9 mouse cellular contexts compared by ENCODE assay signal in genomic region chr7:80379531-80379930, GRCm38 (mm10). TPM values are rescaled to one million over a fixed set of nuclear protein-coding genes. Genes with fewer than 3 reads are reported as not detected.
DNase-seq lines count a peak whose midpoint lies in the region; ATAC-seq and TF ChIP-seq lines count a peak whose summit lies in the region.
"Had no signal": no experiment of that assay in that cellular context is flagged by ENCODE, and none has a peak within 500 bp of the region (broad histone marks: within the 10 kb centered on the region; RNA-seq: fewer than 3 reads in every experiment).

No protein-coding gene starts in this region.

- peak; percentile 12 for DNase-seq in kidney, postnatal 0 days (ENCODE audit: low spot score)
- DNase-seq in T-cell, adult 2 months (ENCODE audit: low spot score) = peak; percentile 38
- no peak for DNase-seq in layer of hippocampus, adult 9-10 months (ENCODE audit: low spot score)
- DNase-seq: liver, embryonic 13.5 days had no signal

- H3K4me1 ChIP-seq in kidney, postnatal 0 days (replicated peaks; ENCODE audit: insufficient read depth, low read length) = 0 out of 2 replicates have a peak, but pooled peaks cover 3% of the 10 kb centered on the region
- peaks cover 17% of the 10 kb centered on the region for H3K4me1 ChIP-seq in kidney, embryonic 15.5 days
- peaks cover 4% of the 10 kb centered on the region for H3K4me1 ChIP-seq in testis, adult 2 months (ENCODE audit: control insufficient read depth, insufficient read depth, low read length)

- H3K27me3 ChIP-seq in kidney, postnatal 0 days (ENCODE audit: insufficient read depth, low read length) = no peaks in the 10 kb centered on the region
- H3K27me3 ChIP-seq in kidney, embryonic 15.5 days = no peaks in the 10 kb centered on the region
- no peaks in the 10 kb centered on the region for H3K27me3 ChIP-seq in testis, adult 2 months (ENCODE audit: control insufficient read depth, insufficient read depth, low read length)

- no peak overlapping the region for H3K9ac ChIP-seq in kidney, postnatal 0 days (ENCODE audit: low read depth, low read length)
- H3K9ac ChIP-seq in kidney, embryonic 15.5 days = no peak overlapping the region
- H3K9ac ChIP-seq: liver, embryonic 13.5 days had no signal

- 67% methylated on average over 13 of the region's 13 CpGs for WGBS in kidney, postnatal 0 days
- WGBS in kidney, embryonic 15.5 days = 62% methylated on average over 13 of the region's 13 CpGs

- H3K4me2 ChIP-seq in kidney, postnatal 0 days (ENCODE audit: low read length) = no peak overlapping the region
- H3K4me2 ChIP-seq in kidney, embryonic 15.5 days = no peak overlapping the region
- H3K4me2 ChIP-seq: liver, embryonic 13.5 days had no signal

- H3K36me3 ChIP-seq in kidney, postnatal 0 days (ENCODE audit: insufficient read depth, low read length) = 0 out of 2 replicates have a peak, but pooled peaks cover 12% of the 10 kb centered on the region
- H3K36me3 ChIP-seq in kidney, embryonic 15.5 days = peaks cover 24% of the 10 kb centered on the region
- H3K36me3 ChIP-seq in testis, adult 2 months (ENCODE audit: control insufficient read depth, insufficient read depth, low read length) = no peaks in the 10 kb centered on the region

- TF ChIP-seq POLR2A in testis, adult 2 months (IDR thresholded peaks at IDR 0.05; ENCODE audit: control insufficient read depth, low read depth, low read length) = no peak

- H3K27ac ChIP-seq in kidney, postnatal 0 days = no peak overlapping the region
- H3K27ac ChIP-seq in kidney, embryonic 15.5 days = no peak overlapping the region
- H3K27ac ChIP-seq in testis, adult 2 months (ENCODE audit: control insufficient read depth, insufficient read depth, low read depth, low read length) = no peak overlapping the region
- H3K27ac ChIP-seq: liver, embryonic 13.5 days had no signal

- no peak overlapping the region for H3K4me3 ChIP-seq in kidney, postnatal 0 days (replicated peaks; ENCODE audit: low read depth, low read length)
- H3K4me3 ChIP-seq in kidney, embryonic 15.5 days (replicated peaks) = no peak overlapping the region
- no peak overlapping the region for H3K4me3 ChIP-seq in testis, adult 2 months (ENCODE audit: control insufficient read depth, low read depth, low read length)
- H3K4me3 ChIP-seq: erythroblast, embryonic 14.5 days; liver, embryonic 13.5 days had no signal

- H3K9me3 ChIP-seq in kidney, postnatal 0 days (replicated peaks; ENCODE audit: low read length) = no peaks in the 10 kb centered on the region
- H3K9me3 ChIP-seq in kidney, embryonic 15.5 days (replicated peaks) = no peaks in the 10 kb centered on the region
- H3K9me3 ChIP-seq: liver, embryonic 13.5 days had no signal

- peak; percentile 63 for TF ChIP-seq CTCF in kidney, postnatal 0 days (IDR thresholded peaks at IDR 0.05; ENCODE audit: low read depth)
- peak; percentile 50; the same call in 1 of the 2 replicates for TF ChIP-seq CTCF in testis, adult 2 months (IDR thresholded peaks at IDR 0.05; ENCODE audit: control insufficient read depth, insufficient read depth, insufficient replicate concordance, low read depth, low read length)

- ATAC-seq in kidney, postnatal 0 days (replicated peaks; ENCODE audit: low FRiP score, low read depth) = no peak
- ATAC-seq in kidney, embryonic 15.5 days (replicated peaks; ENCODE audit: low FRiP score) = no peak
- ATAC-seq in erythroid progenitor cell, adult 5-6 weeks (replicated peaks; ENCODE audit: low FRiP score, poor library complexity, severe bottlenecking) = 0 out of 2 replicates have a peak, but pooled peaks have one; percentile 27
- ATAC-seq in granulocyte monocyte progenitor cell, adult 5-6 weeks (replicated peaks; ENCODE audit: poor library complexity, severe bottlenecking) = no peak

RNA-seq across cellular contexts. Expression of gene Fes, which starts 8.2 kb away (rescaled TPM):
- polyA plus RNA-seq in kidney, postnatal 0 days (2015; fragmentation: Nextera tagmentation; extraction: Ambion mirVana) = 12.4 and 12.5 TPM in 2 replicates
- polyA plus RNA-seq in kidney, embryonic 15.5 days (2015; fragmentation: Nextera tagmentation; extraction: Ambion mirVana) = 14.9 and 18.5 TPM in 2 replicates
- total RNA-seq in erythroid progenitor cell, adult 5-6 weeks (2015; ENCODE audit: low replicate concordance) = 31.0 and 53.2 TPM in 2 replicates
- 9.1 and 17.2 TPM in 2 replicates for total RNA-seq in erythroid progenitor cell, adult 5-6 weeks (2017; ENCODE audit: low replicate concordance)
- polyA plus RNA-seq in testis, adult 2 months (2012; rRNA removed) = 1.5 TPM in 2 replicates
- total RNA-seq in granulocyte monocyte progenitor cell, adult 5-6 weeks (2014; fragmentation: Nextera tagmentation) = 141 and 238 TPM in 2 replicates
- 155 and 176 TPM in 2 replicates for total RNA-seq in granulocyte monocyte progenitor cell, adult 5-6 weeks (2017)

RNA-seq across cellular contexts. Expression of gene Man2a2, which starts 8.4 kb away (rescaled TPM):
- 7.3 and 8.8 TPM in 2 replicates for polyA plus RNA-seq in kidney, postnatal 0 days (2015; fragmentation: Nextera tagmentation; extraction: Ambion mirVana)
- polyA plus RNA-seq in kidney, embryonic 15.5 days (2015; fragmentation: Nextera tagmentation; extraction: Ambion mirVana) = 16.2 and 20.8 TPM in 2 replicates
- 6.5 and 13.0 TPM in 2 replicates for total RNA-seq in erythroid progenitor cell, adult 5-6 weeks (2015; ENCODE audit: low replicate concordance)
- 5.1 and 7.8 TPM in 2 replicates for total RNA-seq in erythroid progenitor cell, adult 5-6 weeks (2017; ENCODE audit: low replicate concordance)
- polyA plus RNA-seq in testis, adult 2 months (2012; rRNA removed) = 62.1 and 71.5 TPM in 2 replicates
- total RNA-seq in granulocyte monocyte progenitor cell, adult 5-6 weeks (2014; fragmentation: Nextera tagmentation) = 60.4 and 74.6 TPM in 2 replicates
- total RNA-seq in granulocyte monocyte progenitor cell, adult 5-6 weeks (2017) = 32.7 and 36.7 TPM in 2 replicates

RNA-seq across cellular contexts. Expression of gene Furin, which starts 25.7 kb away (rescaled TPM):
- 20.8 and 22.9 TPM in 2 replicates for polyA plus RNA-seq in kidney, postnatal 0 days (2015; fragmentation: Nextera tagmentation; extraction: Ambion mirVana)
- 12.9 and 13.5 TPM in 2 replicates for polyA plus RNA-seq in kidney, embryonic 15.5 days (2015; fragmentation: Nextera tagmentation; extraction: Ambion mirVana)
- total RNA-seq in erythroid progenitor cell, adult 5-6 weeks (2015; ENCODE audit: low replicate concordance) = 22.7 and 51.1 TPM in 2 replicates
- 24.6 and 28.2 TPM in 2 replicates for total RNA-seq in erythroid progenitor cell, adult 5-6 weeks (2017; ENCODE audit: low replicate concordance)
- polyA plus RNA-seq in testis, adult 2 months (2012; rRNA removed) = 8.2 and 8.3 TPM in 2 replicates
- 25.5 and 25.6 TPM in 2 replicates for total RNA-seq in granulocyte monocyte progenitor cell, adult 5-6 weeks (2014; fragmentation: Nextera tagmentation)
- total RNA-seq in granulocyte monocyte progenitor cell, adult 5-6 weeks (2017) = 5.0 and 10.1 TPM in 2 replicates

RNA-seq across cellular contexts. Expression of gene Hddc3, which starts 36.6 kb away (rescaled TPM):
- polyA plus RNA-seq in kidney, postnatal 0 days (2015; fragmentation: Nextera tagmentation; extraction: Ambion mirVana) = 20.2 and 21.5 TPM in 2 replicates
- 18.9 and 21.1 TPM in 2 replicates for polyA plus RNA-seq in kidney, embryonic 15.5 days (2015; fragmentation: Nextera tagmentation; extraction: Ambion mirVana)
- total RNA-seq in erythroid progenitor cell, adult 5-6 weeks (2015; ENCODE audit: low replicate concordance) = 1.3 and 24.9 TPM in 2 replicates
- total RNA-seq in erythroid progenitor cell, adult 5-6 weeks (2017; ENCODE audit: low replicate concordance) = 4.4 TPM in 1 of 2 replicates, not detected in the other
- 15.5 and 23.7 TPM in 2 replicates for polyA plus RNA-seq in testis, adult 2 months (2012; rRNA removed)
- 10.3 and 14.5 TPM in 2 replicates for total RNA-seq in granulocyte monocyte progenitor cell, adult 5-6 weeks (2014; fragmentation: Nextera tagmentation)
- total RNA-seq in granulocyte monocyte progenitor cell, adult 5-6 weeks (2017) = 15.9 and 22.4 TPM in 2 replicates

RNA-seq across cellular contexts. Expression of gene Unc45a, which starts 38.7 kb away (rescaled TPM):
- polyA plus RNA-seq in kidney, postnatal 0 days (2015; fragmentation: Nextera tagmentation; extraction: Ambion mirVana) = 28.2 and 29.7 TPM in 2 replicates
- polyA plus RNA-seq in kidney, embryonic 15.5 days (2015; fragmentation: Nextera tagmentation; extraction: Ambion mirVana) = 38.9 and 41.1 TPM in 2 replicates
- total RNA-seq in erythroid progenitor cell, adult 5-6 weeks (2015; ENCODE audit: low replicate concordance) = 1.4 and 2.5 TPM in 2 replicates
- total RNA-seq in erythroid progenitor cell, adult 5-6 weeks (2017; ENCODE audit: low replicate concordance) = 2.2 and 14.5 TPM in 2 replicates
- 9.4 and 21.9 TPM in 2 replicates for polyA plus RNA-seq in testis, adult 2 months (2012; rRNA removed)
- 8.1 and 13.9 TPM in 2 replicates for total RNA-seq in granulocyte monocyte progenitor cell, adult 5-6 weeks (2014; fragmentation: Nextera tagmentation)
- total RNA-seq in granulocyte monocyte progenitor cell, adult 5-6 weeks (2017) = 20.2 and 22.4 TPM in 2 replicates
